Mouse (Mus musculus): ENCODE measurements at regions not wholly inside any gene's neighbourhood (a gene's known extent, or its start where the extent isn't known, plus 50 kb on each side); places are given as distances from the start of the nearest gene placed in this dataset.
"Not testable (repeated sequence)": the region's sequence is repeated elsewhere in the genome, so short reads cannot be mapped to it uniquely, and the experiment has no call there.

GRCm38 (mm10) chr5:61240498-61240897 is 568.1 kb upstream of the G6pd2 start:
- ATAC-seq (ENCODE audit: borderline replicate concordance, extremely low read depth, low FRiP score, low TSS enrichment) = no peak
- H3K9me3 ChIP-seq = no peaks in the 10 kb centered on the region
- H3K36me3 ChIP-seq = no peaks in the 10 kb centered on the region
- H3K27me3 ChIP-seq = no peaks in the 10 kb centered on the region
- no peaks in the 10 kb centered on the region for H3K4me1 ChIP-seq
- H3K27ac ChIP-seq = no peak overlapping the region
- no peak overlapping the region for H3K9ac ChIP-seq
- no peak overlapping the region for H3K4me3 ChIP-seq
- WGBS = 54% methylated on average over 2 of the region's 2 CpGs
- no peak overlapping the region for H3K4me2 ChIP-seq

- H3K27ac ChIP-seq; ATAC-seq (ENCODE audit: borderline replicate concordance, extremely low read depth, low FRiP score, low TSS enrichment); H3K4me3 ChIP-seq; H3K27me3 ChIP-seq; H3K36me3 ChIP-seq; H3K9me3 ChIP-seq; H3K4me1 ChIP-seq; H3K9ac ChIP-seq; H3K4me2 ChIP-seq: not testable (repeated sequence)
- WGBS = 87% methylated on average over 15 of the region's 15 CpGs
These were observed 520.1 kb upstream of the G6pd2 start for GRCm38 (mm10) chr5:61288506-61288905.

GRCm38 (mm10) chr5:61314951-61315350 is 493.7 kb upstream of the G6pd2 start:
- no peak overlapping the region for H3K4me3 ChIP-seq
- no peaks in the 10 kb centered on the region for H3K9me3 ChIP-seq
- H3K27ac ChIP-seq = no peak overlapping the region
- no peak for ATAC-seq (ENCODE audit: borderline replicate concordance, extremely low read depth, low FRiP score, low TSS enrichment)
- WGBS = 65% methylated on average over 5 of the region's 5 CpGs
- H3K36me3 ChIP-seq = no peaks in the 10 kb centered on the region
- H3K4me1 ChIP-seq = no peaks in the 10 kb centered on the region
- no peak overlapping the region for H3K9ac ChIP-seq
- no peaks in the 10 kb centered on the region for H3K27me3 ChIP-seq
- no peak overlapping the region for H3K4me2 ChIP-seq

- H3K27ac ChIP-seq = no peak overlapping the region
- H3K4me1 ChIP-seq = no peaks in the 10 kb centered on the region
- no peaks in the 10 kb centered on the region for H3K27me3 ChIP-seq
- H3K9ac ChIP-seq = no peak overlapping the region
- no peaks in the 10 kb centered on the region for H3K36me3 ChIP-seq
- ATAC-seq (ENCODE audit: borderline replicate concordance, extremely low read depth, low FRiP score, low TSS enrichment) = no peak
- WGBS = 88% methylated on average over 1 of the region's 1 CpGs
- no peak overlapping the region for H3K4me3 ChIP-seq
- no peaks in the 10 kb centered on the region for H3K9me3 ChIP-seq
- no peak overlapping the region for H3K4me2 ChIP-seq
These were observed 457.2 kb upstream of the G6pd2 start for GRCm38 (mm10) chr5:61351372-61351771.

GRCm38 (mm10) chr5:61355263-61355981 is 453.2 kb upstream of the G6pd2 start:
- no peak overlapping the region for H3K4me2 ChIP-seq
- no peaks in the 10 kb centered on the region for H3K9me3 ChIP-seq
- 68% methylated on average over 6 of the region's 6 CpGs for WGBS
- H3K9ac ChIP-seq = no peak overlapping the region
- H3K27ac ChIP-seq = no peak overlapping the region
- no peak for ATAC-seq (ENCODE audit: borderline replicate concordance, extremely low read depth, low FRiP score, low TSS enrichment)
- no peaks in the 10 kb centered on the region for H3K36me3 ChIP-seq
- H3K4me3 ChIP-seq = no peak overlapping the region
- H3K27me3 ChIP-seq = no peaks in the 10 kb centered on the region
- no peaks in the 10 kb centered on the region for H3K4me1 ChIP-seq

GRCm38 (mm10) chr5:61372901-61373300 is 435.7 kb upstream of the G6pd2 start:
- no peaks in the 10 kb centered on the region for H3K27me3 ChIP-seq
- H3K4me2 ChIP-seq = no peak overlapping the region
- no peaks in the 10 kb centered on the region for H3K9me3 ChIP-seq
- H3K4me3 ChIP-seq = no peak overlapping the region
- H3K36me3 ChIP-seq = no peaks in the 10 kb centered on the region
- ATAC-seq (ENCODE audit: borderline replicate concordance, extremely low read depth, low FRiP score, low TSS enrichment) = peak; percentile 70; the same call in 1 of the 2 replicates
- H3K27ac ChIP-seq = no peak overlapping the region
- H3K4me1 ChIP-seq = no peaks in the 10 kb centered on the region
- H3K9ac ChIP-seq = no peak overlapping the region
- WGBS = 27% methylated on average over 1 of the region's 1 CpGs

GRCm38 (mm10) chr5:61394977-61395708 is 413.5 kb upstream of the G6pd2 start:
- no peak overlapping the region for H3K4me2 ChIP-seq
- no peaks in the 10 kb centered on the region for H3K36me3 ChIP-seq
- H3K27ac ChIP-seq = no peak overlapping the region
- H3K27me3 ChIP-seq = no peaks in the 10 kb centered on the region
- H3K4me1 ChIP-seq = no peaks in the 10 kb centered on the region
- no peaks in the 10 kb centered on the region for H3K9me3 ChIP-seq
- no peak overlapping the region for H3K9ac ChIP-seq
- no peak for ATAC-seq (ENCODE audit: borderline replicate concordance, extremely low read depth, low FRiP score, low TSS enrichment)
- H3K4me3 ChIP-seq = no peak overlapping the region

Measured in lung, embryonic 15.5 days (tissue).